In the genomic region with DNA sequence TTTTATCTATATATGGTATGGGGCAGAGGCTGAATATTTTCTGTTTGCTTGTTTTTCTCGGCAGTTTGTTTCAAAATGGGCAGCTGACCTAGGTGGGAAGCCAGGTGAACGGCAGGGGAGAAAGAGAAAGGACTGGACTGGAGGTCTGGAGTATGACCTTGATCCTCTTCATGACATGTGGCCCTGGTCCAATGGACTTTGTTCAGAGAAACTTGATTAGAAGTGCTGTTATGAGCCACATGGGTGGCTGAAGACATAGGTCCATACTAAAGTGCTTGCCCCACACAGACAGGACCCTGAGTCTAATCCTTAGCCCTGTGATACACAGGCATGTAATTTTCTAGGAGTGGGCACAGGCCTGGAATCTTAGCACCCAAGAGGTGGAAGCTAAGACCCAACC, we compare ENCODE assay signal across 17 mouse cellular contexts. TPM values are rescaled to one million over a fixed set of nuclear protein-coding genes. Genes with fewer than 3 reads are reported as not detected.
DNase-seq lines count a peak whose midpoint lies in the region; ATAC-seq and TF ChIP-seq lines count a peak whose summit lies in the region.
"Had no signal": no experiment of that assay in that cellular context is flagged by ENCODE, and none has a peak within 500 bp of the region (broad histone marks: within the 10 kb centered on the region; RNA-seq: fewer than 3 reads in every experiment).

No protein-coding gene starts in this region.

- peak overlapping the region; percentile 74; the same call in 1 of the 2 replicates for H3K27ac ChIP-seq in hindbrain, embryonic 12.5 days
- no peak overlapping the region for H3K27ac ChIP-seq in hindbrain, postnatal 0 days
- peak overlapping the region; percentile 84; the same call in 1 of the 2 replicates for H3K27ac ChIP-seq in midbrain, embryonic 11.5 days (ENCODE audit: low read depth, low read length)
- H3K27ac ChIP-seq in midbrain, postnatal 0 days (ENCODE audit: low read depth, low read length), result no peak overlapping the region
- no peak overlapping the region for H3K27ac ChIP-seq in midbrain, embryonic 14.5 days (replicated peaks; ENCODE audit: low read depth, low read length)
- H3K27ac ChIP-seq: liver, embryonic 14.5 days had no signal

- H3K4me1 ChIP-seq in hindbrain, embryonic 12.5 days, result peaks cover 20% of the 10 kb centered on the region
- H3K4me1 ChIP-seq in hindbrain, postnatal 0 days (ENCODE audit: insufficient read depth, low read length), result 0 out of 2 replicates have a peak, but pooled peaks cover 3% of the 10 kb centered on the region
- peaks cover 21% of the 10 kb centered on the region for H3K4me1 ChIP-seq in midbrain, embryonic 11.5 days (ENCODE audit: control insufficient read depth, insufficient read depth, low read length)
- no peaks in the 10 kb centered on the region; the same call in 1 of the 2 replicates for H3K4me1 ChIP-seq in midbrain, postnatal 0 days (ENCODE audit: insufficient read depth, low read length)
- H3K4me1 ChIP-seq in midbrain, embryonic 14.5 days (ENCODE audit: control insufficient read depth, insufficient read depth, low read length), result peaks cover 10% of the 10 kb centered on the region; the same call in 1 of the 2 replicates

- no peak overlapping the region for H3K9ac ChIP-seq in hindbrain, embryonic 12.5 days
- H3K9ac ChIP-seq in hindbrain, postnatal 0 days (replicated peaks; ENCODE audit: low read length), result no peak overlapping the region
- H3K9ac ChIP-seq in midbrain, embryonic 11.5 days (ENCODE audit: low read length), result peak overlapping the region; percentile 65; the same call in 1 of the 2 replicates
- H3K9ac ChIP-seq in midbrain, postnatal 0 days (replicated peaks; ENCODE audit: low read length, poor library complexity, severe bottlenecking), result no peak overlapping the region
- no peak overlapping the region for H3K9ac ChIP-seq in midbrain, embryonic 14.5 days (replicated peaks; ENCODE audit: low read length)
- H3K9ac ChIP-seq: heart, embryonic 12.5 days; liver, embryonic 14.5 days had no signal

- 0 out of 2 replicates have a peak overlapping the region, but pooled peaks have one; percentile 27 for H3K4me2 ChIP-seq in hindbrain, embryonic 12.5 days (replicated peaks)
- H3K4me2 ChIP-seq in hindbrain, postnatal 0 days (ENCODE audit: low read depth, low read length), result no peak overlapping the region
- H3K4me2 ChIP-seq in midbrain, embryonic 11.5 days, result peak overlapping the region; percentile 48
- no peak overlapping the region for H3K4me2 ChIP-seq in midbrain, postnatal 0 days (ENCODE audit: low read depth, low read length, poor library complexity, severe bottlenecking)
- peak overlapping the region; percentile 3; the same call in 1 of the 2 replicates for H3K4me2 ChIP-seq in midbrain, embryonic 14.5 days (ENCODE audit: low read length)
- H3K4me2 ChIP-seq: heart, embryonic 12.5 days had no signal

- 71% methylated on average over 2 of the region's 2 CpGs for WGBS in hindbrain, embryonic 12.5 days
- 86% methylated on average over 2 of the region's 2 CpGs for WGBS in hindbrain, postnatal 0 days
- 85% methylated on average over 2 of the region's 2 CpGs for WGBS in midbrain, embryonic 11.5 days
- WGBS in midbrain, postnatal 0 days, result 80% methylated on average over 2 of the region's 2 CpGs
- 79% methylated on average over 2 of the region's 2 CpGs for WGBS in midbrain, embryonic 14.5 days

- no peaks in the 10 kb centered on the region for H3K9me3 ChIP-seq in hindbrain, embryonic 12.5 days (replicated peaks)
- no peaks in the 10 kb centered on the region for H3K9me3 ChIP-seq in hindbrain, postnatal 0 days (ENCODE audit: low read length)
- no peaks in the 10 kb centered on the region for H3K9me3 ChIP-seq in midbrain, embryonic 11.5 days (ENCODE audit: control insufficient read depth, low read length)
- no peaks in the 10 kb centered on the region for H3K9me3 ChIP-seq in midbrain, postnatal 0 days (ENCODE audit: low read length)
- no peaks in the 10 kb centered on the region for H3K9me3 ChIP-seq in midbrain, embryonic 14.5 days (ENCODE audit: control insufficient read depth, low read length)
- H3K9me3 ChIP-seq: G1E; heart, embryonic 12.5 days had no signal

- no peak for TF ChIP-seq CTCF in hindbrain, postnatal 0 days (IDR thresholded peaks at IDR 0.05; ENCODE audit: low read depth)
- TF ChIP-seq CTCF in midbrain, postnatal 0 days (IDR thresholded peaks at IDR 0.05), result no peak

- no peaks in the 10 kb centered on the region for H3K27me3 ChIP-seq in hindbrain, embryonic 12.5 days
- no peaks in the 10 kb centered on the region for H3K27me3 ChIP-seq in hindbrain, postnatal 0 days (ENCODE audit: insufficient read depth, low read length)
- no peaks in the 10 kb centered on the region for H3K27me3 ChIP-seq in midbrain, embryonic 11.5 days (ENCODE audit: control insufficient read depth, insufficient read depth, low read length)
- no peaks in the 10 kb centered on the region for H3K27me3 ChIP-seq in midbrain, postnatal 0 days (ENCODE audit: insufficient read depth, low read length)
- no peaks in the 10 kb centered on the region for H3K27me3 ChIP-seq in midbrain, embryonic 14.5 days (ENCODE audit: control insufficient read depth, insufficient read depth, low read length)
- H3K27me3 ChIP-seq: heart, embryonic 12.5 days had no signal

- no peak for DNase-seq in hindbrain, postnatal 0 days (ENCODE audit: low spot score)
- no peak for DNase-seq in midbrain, embryonic 11.5 days (ENCODE audit: low spot score, missing footprints)
- DNase-seq in midbrain, postnatal 0 days (ENCODE audit: low spot score), result no peak
- peak; percentile 69 to 76 for DNase-seq in kidney, adult 8-10 months
- no peak for DNase-seq in midbrain, embryonic 14.5 days
- DNase-seq in heart, adult 18-20 months, result no peak
- DNase-seq in cerebellum, adult 18-20 months, result no peak
- DNase-seq: adrenal gland, postnatal 14 days; cerebellum, postnatal 10 days; gastrocnemius, postnatal 14 days; layer of hippocampus, adult 9-11 months; thymus, adult 18-20 months had no signal

- H3K4me3 ChIP-seq in hindbrain, embryonic 12.5 days, result no peak overlapping the region
- no peak overlapping the region for H3K4me3 ChIP-seq in hindbrain, postnatal 0 days (ENCODE audit: low read length)
- peak overlapping the region; percentile 29 for H3K4me3 ChIP-seq in midbrain, embryonic 11.5 days (ENCODE audit: low read depth, low read length)
- H3K4me3 ChIP-seq in midbrain, postnatal 0 days (ENCODE audit: low read depth, low read length), result no peak overlapping the region
- H3K4me3 ChIP-seq in midbrain, embryonic 14.5 days (replicated peaks; ENCODE audit: low read depth, low read length), result no peak overlapping the region
- H3K4me3 ChIP-seq: heart, embryonic 12.5 days had no signal

- ATAC-seq in hindbrain, embryonic 12.5 days (ENCODE audit: low FRiP score), result no peak
- no peak for ATAC-seq in hindbrain, postnatal 0 days
- ATAC-seq in midbrain, embryonic 11.5 days (ENCODE audit: low FRiP score), result no peak
- ATAC-seq in midbrain, postnatal 0 days (ENCODE audit: low FRiP score), result no peak
- ATAC-seq in midbrain, embryonic 14.5 days (ENCODE audit: low FRiP score, low TSS enrichment), result no peak

- H3K36me3 ChIP-seq in hindbrain, embryonic 12.5 days, result no peaks in the 10 kb centered on the region
- H3K36me3 ChIP-seq in hindbrain, postnatal 0 days (ENCODE audit: insufficient read depth, low read length), result no peaks in the 10 kb centered on the region
- no peaks in the 10 kb centered on the region for H3K36me3 ChIP-seq in midbrain, embryonic 11.5 days (ENCODE audit: control insufficient read depth, insufficient read depth, low read length)
- no peaks in the 10 kb centered on the region for H3K36me3 ChIP-seq in midbrain, postnatal 0 days (ENCODE audit: insufficient read depth, low read length)
- H3K36me3 ChIP-seq in midbrain, embryonic 14.5 days (ENCODE audit: control insufficient read depth, insufficient read depth, low read length), result no peaks in the 10 kb centered on the region
- H3K36me3 ChIP-seq: G1E; heart, embryonic 12.5 days had no signal

RNA-seq across cellular contexts. Expression of gene Tmem219, which starts 1.2 kb away (rescaled TPM):
- 21.8 and 23.0 TPM in 2 replicates for polyA plus RNA-seq in hindbrain, embryonic 12.5 days (2016; fragmentation: Nextera tagmentation; extraction: Ambion mirVana)
- 45.9 and 47.0 TPM in 2 replicates for total RNA-seq in hindbrain, postnatal 0 days (2014; rRNA removed)
- polyA plus RNA-seq in hindbrain, postnatal 0 days (2015; fragmentation: Nextera tagmentation; extraction: Ambion mirVana), result 35.1 and 39.1 TPM in 2 replicates
- 25.6 and 26.5 TPM in 2 replicates for polyA plus RNA-seq in midbrain, embryonic 11.5 days (2014; fragmentation: Nextera tagmentation; extraction: Ambion mirVana)
- total RNA-seq in midbrain, postnatal 0 days (2014; rRNA removed), result 22.8 and 24.7 TPM in 2 replicates
- polyA plus RNA-seq in midbrain, postnatal 0 days (2015; fragmentation: Nextera tagmentation; extraction: Ambion mirVana), result 36.4 and 38.2 TPM in 2 replicates
- 29.2 and 34.9 TPM in 2 replicates for polyA plus RNA-seq in midbrain, embryonic 14.5 days (2014; fragmentation: Nextera tagmentation; extraction: Ambion mirVana)
- total RNA-seq in heart, adult 18-20 months (2021), result 10 to 100 TPM; 10.4 to 10.6 TPM

RNA-seq across cellular contexts. Expression of gene Kctd13, which starts 7.1 kb away (rescaled TPM):
- polyA plus RNA-seq in hindbrain, embryonic 12.5 days (2016; fragmentation: Nextera tagmentation; extraction: Ambion mirVana), result 58.1 and 59.3 TPM in 2 replicates
- total RNA-seq in hindbrain, postnatal 0 days (2014; rRNA removed), result 113 and 128 TPM in 2 replicates
- polyA plus RNA-seq in hindbrain, postnatal 0 days (2015; fragmentation: Nextera tagmentation; extraction: Ambion mirVana), result 124 and 129 TPM in 2 replicates
- 26.5 and 26.8 TPM in 2 replicates for polyA plus RNA-seq in midbrain, embryonic 11.5 days (2014; fragmentation: Nextera tagmentation; extraction: Ambion mirVana)
- total RNA-seq in midbrain, postnatal 0 days (2014; rRNA removed), result 129 and 150 TPM in 2 replicates
- polyA plus RNA-seq in midbrain, postnatal 0 days (2015; fragmentation: Nextera tagmentation; extraction: Ambion mirVana), result 166 and 167 TPM in 2 replicates
- 98.6 and 106 TPM in 2 replicates for polyA plus RNA-seq in midbrain, embryonic 14.5 days (2014; fragmentation: Nextera tagmentation; extraction: Ambion mirVana)
- total RNA-seq in heart, adult 18-20 months (2021), result 1 to 10 TPM; 7.4 to 7.5 TPM

RNA-seq across cellular contexts. Expression of gene Asphd1, which starts 27.8 kb away (rescaled TPM):
- polyA plus RNA-seq in hindbrain, embryonic 12.5 days (2016; fragmentation: Nextera tagmentation; extraction: Ambion mirVana), result 3.4 and 4.1 TPM in 2 replicates
- total RNA-seq in hindbrain, postnatal 0 days (2014; rRNA removed), result 35.7 and 58.1 TPM in 2 replicates
- polyA plus RNA-seq in hindbrain, postnatal 0 days (2015; fragmentation: Nextera tagmentation; extraction: Ambion mirVana), result 15.9 and 16.0 TPM in 2 replicates
- 1.2 and 1.5 TPM in 2 replicates for polyA plus RNA-seq in midbrain, embryonic 11.5 days (2014; fragmentation: Nextera tagmentation; extraction: Ambion mirVana)
- total RNA-seq in midbrain, postnatal 0 days (2014; rRNA removed), result 32.3 and 44.5 TPM in 2 replicates
- 16.2 and 17.6 TPM in 2 replicates for polyA plus RNA-seq in midbrain, postnatal 0 days (2015; fragmentation: Nextera tagmentation; extraction: Ambion mirVana)
- polyA plus RNA-seq in midbrain, embryonic 14.5 days (2014; fragmentation: Nextera tagmentation; extraction: Ambion mirVana), result 6.5 and 7.0 TPM in 2 replicates
- total RNA-seq in heart, adult 18-20 months (2021), result not detected
- total RNA-seq: G1E; gastrocnemius, postnatal 14 days; hematopoietic stem cell, adult 5-6 weeks had no signal
- polyA plus RNA-seq: G1E; heart, embryonic 12.5 days; liver, embryonic 14.5 days had no signal

RNA-seq across cellular contexts. Expression of gene Sez6l2, which starts 28.8 kb away (rescaled TPM):
- polyA plus RNA-seq in hindbrain, embryonic 12.5 days (2016; fragmentation: Nextera tagmentation; extraction: Ambion mirVana), result 13.3 and 18.2 TPM in 2 replicates
- total RNA-seq in hindbrain, postnatal 0 days (2014; rRNA removed), result 253 and 282 TPM in 2 replicates
- 58.8 and 66.5 TPM in 2 replicates for polyA plus RNA-seq in hindbrain, postnatal 0 days (2015; fragmentation: Nextera tagmentation; extraction: Ambion mirVana)
- 7.8 and 9.9 TPM in 2 replicates for polyA plus RNA-seq in midbrain, embryonic 11.5 days (2014; fragmentation: Nextera tagmentation; extraction: Ambion mirVana)
- total RNA-seq in midbrain, postnatal 0 days (2014; rRNA removed), result 235 and 283 TPM in 2 replicates
- polyA plus RNA-seq in midbrain, postnatal 0 days (2015; fragmentation: Nextera tagmentation; extraction: Ambion mirVana), result 66.2 and 72.8 TPM in 2 replicates
- polyA plus RNA-seq in midbrain, embryonic 14.5 days (2014; fragmentation: Nextera tagmentation; extraction: Ambion mirVana), result 59.1 and 66.9 TPM in 2 replicates
- total RNA-seq in heart, adult 18-20 months (2021), result 1 to 10 TPM; 5.5 to 6.2 TPM

RNA-seq across cellular contexts. Expression of gene Taok2, which starts 37.1 kb away (rescaled TPM):
- 63.5 and 66.6 TPM in 2 replicates for polyA plus RNA-seq in hindbrain, embryonic 12.5 days (2016; fragmentation: Nextera tagmentation; extraction: Ambion mirVana)
- 140 and 143 TPM in 2 replicates for total RNA-seq in hindbrain, postnatal 0 days (2014; rRNA removed)
- polyA plus RNA-seq in hindbrain, postnatal 0 days (2015; fragmentation: Nextera tagmentation; extraction: Ambion mirVana), result 41.0 and 43.7 TPM in 2 replicates
- polyA plus RNA-seq in midbrain, embryonic 11.5 days (2014; fragmentation: Nextera tagmentation; extraction: Ambion mirVana), result 25.7 and 27.2 TPM in 2 replicates
- total RNA-seq in midbrain, postnatal 0 days (2014; rRNA removed), result 143 and 160 TPM in 2 replicates
- 45.3 and 47.3 TPM in 2 replicates for polyA plus RNA-seq in midbrain, postnatal 0 days (2015; fragmentation: Nextera tagmentation; extraction: Ambion mirVana)
- 39.0 and 39.5 TPM in 2 replicates for polyA plus RNA-seq in midbrain, embryonic 14.5 days (2014; fragmentation: Nextera tagmentation; extraction: Ambion mirVana)
- 10 to 100 TPM; 35.6 to 38.4 TPM for total RNA-seq in heart, adult 18-20 months (2021)

Comparison
In these comparisons a context has a peak if more than half of its experiments do, and no peak if none do; other contexts are left out.
1. H3K27ac ChIP-seq: peak in hindbrain, embryonic 12.5 days (single experiment) and midbrain, embryonic 11.5 days (single experiment); none in hindbrain, postnatal 0 days (single experiment), midbrain, postnatal 0 days (single experiment) and midbrain, embryonic 14.5 days (single experiment).
2. H3K4me2 ChIP-seq: peak in hindbrain, embryonic 12.5 days (single experiment), midbrain, embryonic 11.5 days (single experiment) and midbrain, embryonic 14.5 days (single experiment); none in hindbrain, postnatal 0 days (single experiment) and midbrain, postnatal 0 days (single experiment).
3. DNase-seq: peak in kidney, adult 8-10 months (2 of 2); none in hindbrain, postnatal 0 days (single experiment), midbrain, embryonic 11.5 days (single experiment), midbrain, postnatal 0 days (single experiment), midbrain, embryonic 14.5 days (single experiment), heart, adult 18-20 months (0 of 2) and cerebellum, adult 18-20 months (0 of 2).